Mouse (Mus musculus): ENCODE data around the gene Cers2. TPM values are rescaled to one million over a fixed set of nuclear protein-coding genes. Genes with fewer than 3 reads are reported as not detected.

Gene Cers2
- total and polyA plus RNA-seq, 3 experiments: 134 to 357 (median 307) TPM

- no peaks in the 10 kb centered on the region for H3K9me3 ChIP-seq (replicated peaks; ENCODE audit: insufficient read depth, low read length)
- DNase-seq (ENCODE audit: low read depth, low spot score): no peak
- no peak overlapping the region for H3K9ac ChIP-seq (ENCODE audit: control insufficient read depth, low read depth, low read length, poor library complexity, severe bottlenecking)
- peak; percentile 79 for TF ChIP-seq ZNF384 (IDR thresholded peaks at IDR 0.05; ENCODE audit: low read depth, low read length)
- TF ChIP-seq MAZ (IDR thresholded peaks at IDR 0.05; ENCODE audit: low read depth, low read length): no peak
- H3K36me3 ChIP-seq (ENCODE audit: control insufficient read depth in 1 of 2, insufficient read depth in 2 of 2, low read length in 2 of 2): peaks cover 26 to 87% of the 10 kb centered on the region in 2 experiments
- H3K4me1 ChIP-seq (ENCODE audit: control insufficient read depth in 1 of 2, insufficient read depth in 2 of 2, low read length in 2 of 2): peaks cover 9 to 18% of the 10 kb centered on the region in 2 experiments
- no peaks in the 10 kb centered on the region for H3K79me2 ChIP-seq (ENCODE audit: control insufficient read depth, insufficient read depth, low read length, poor library complexity)
- no peak overlapping the region for H3K4me3 ChIP-seq (ENCODE audit: control insufficient read depth in 1 of 2, insufficient read depth in 1 of 2, low read depth in 2 of 2, low read length in 2 of 2)
- H3K27ac ChIP-seq (ENCODE audit: control insufficient read depth, low read depth, low read length): no peak overlapping the region
- no peaks in the 10 kb centered on the region for H3K27me3 ChIP-seq (ENCODE audit: control insufficient read depth in 1 of 2, insufficient read depth in 2 of 2, low read length in 2 of 2)
Observed at GRCm38 (mm10) chr3:95331528-95331927, 16.9 kb downstream of the Cers2 start.

GRCm38 (mm10) chr3:95337345-95337744 lies 22.8 kb downstream of the Cers2 start:
- H3K36me3 ChIP-seq (ENCODE audit: control insufficient read depth in 1 of 2, insufficient read depth in 2 of 2, low read length in 2 of 2): peaks cover 0 to 89% of the 10 kb centered on the region in 2 experiments; a peak in 2 of 4 replicates
- no peak overlapping the region for H3K27ac ChIP-seq (ENCODE audit: control insufficient read depth, low read depth, low read length)
- no peak for DNase-seq (ENCODE audit: low read depth, low spot score)
- no peaks in the 10 kb centered on the region for H3K27me3 ChIP-seq (ENCODE audit: control insufficient read depth in 1 of 2, insufficient read depth in 2 of 2, low read length in 2 of 2)
- H3K79me2 ChIP-seq (ENCODE audit: control insufficient read depth, insufficient read depth, low read length, poor library complexity): no peaks in the 10 kb centered on the region
- H3K9ac ChIP-seq (ENCODE audit: control insufficient read depth, low read depth, low read length, poor library complexity, severe bottlenecking): no peak overlapping the region
- H3K4me3 ChIP-seq (ENCODE audit: control insufficient read depth in 1 of 2, insufficient read depth in 1 of 2, low read depth in 2 of 2, low read length in 2 of 2): no peak overlapping the region
- H3K4me1 ChIP-seq (ENCODE audit: control insufficient read depth in 1 of 2, insufficient read depth in 2 of 2, low read length in 2 of 2): no peaks in the 10 kb centered on the region
- no peaks in the 10 kb centered on the region for H3K9me3 ChIP-seq (replicated peaks; ENCODE audit: insufficient read depth, low read length)
- peak in 1 of 2 experiments; percentile 33; a peak in 1 of 4 replicates for TF ChIP-seq POLR2A (IDR thresholded peaks at IDR 0.05; ENCODE audit: control insufficient read depth in 1 of 2, insufficient read depth in 1 of 2, low read depth in 1 of 2, low read length in 2 of 2, poor library complexity in 1 of 2)
- peak; percentile 48; the same call in 1 of the 2 replicates for TF ChIP-seq POLR2AphosphoS2 (IDR thresholded peaks at IDR 0.05; ENCODE audit: low read length)
- TF ChIP-seq MAFK (IDR thresholded peaks at IDR 0.05; ENCODE audit: borderline replicate concordance, low read depth, low read length): no peak
- TF ChIP-seq CTCF (IDR thresholded peaks at IDR 0.05 in 2 of 3, conservative IDR thresholded peaks at IDR 0.05 in 1 of 3; ENCODE audit: control insufficient read depth in 1 of 3, insufficient read depth in 1 of 3, low read depth in 2 of 3, low read length in 3 of 3, poor library complexity in 1 of 3, severe bottlenecking in 1 of 3): no peak

- Histone ChIP-seq H3K4me1 (ENCODE audit: control insufficient read depth in 1 of 2, insufficient read depth in 2 of 2, low read length in 2 of 2) (no peaks in the 10 kb centered on the region), H3K9ac (ENCODE audit: control insufficient read depth, low read depth, low read length, poor library complexity, severe bottlenecking) (no peak overlapping the region), H3K36me3 (ENCODE audit: control insufficient read depth in 1 of 2, insufficient read depth in 2 of 2, low read length in 2 of 2) (peaks cover 0 to 90% of the 10 kb centered on the region in 2 experiments; a peak in 2 of 4 replicates), H3K27ac (ENCODE audit: control insufficient read depth, low read depth, low read length) (no peak overlapping the region), H3K79me2 (ENCODE audit: control insufficient read depth, insufficient read depth, low read length, poor library complexity) (no peaks in the 10 kb centered on the region), H3K4me3 (ENCODE audit: control insufficient read depth in 1 of 2, insufficient read depth in 1 of 2, low read depth in 2 of 2, low read length in 2 of 2) (no peak overlapping the region), H3K9me3 (replicated peaks; ENCODE audit: insufficient read depth, low read length) (no peaks in the 10 kb centered on the region), H3K27me3 (ENCODE audit: control insufficient read depth in 1 of 2, insufficient read depth in 2 of 2, low read length in 2 of 2) (no peaks in the 10 kb centered on the region)
- no peak for DNase-seq (ENCODE audit: low read depth, low spot score)
- TF ChIP-seq CHD1 (IDR thresholded peaks at IDR 0.05; ENCODE audit: low read depth, low read length): no peak
- TF ChIP-seq UBTF (IDR thresholded peaks at IDR 0.05; ENCODE audit: borderline replicate concordance, insufficient read depth, low read depth, low read length): no peak
- no peak for TF ChIP-seq NRF1 (IDR thresholded peaks at IDR 0.05; ENCODE audit: insufficient read depth, low read depth, low read length, poor library complexity, severe bottlenecking)
- TF ChIP-seq SIN3A (IDR thresholded peaks at IDR 0.05; ENCODE audit: low read length): no peak
- no peak for TF ChIP-seq POLR2A (IDR thresholded peaks at IDR 0.05; ENCODE audit: control insufficient read depth in 1 of 2, insufficient read depth in 1 of 2, low read depth in 1 of 2, low read length in 2 of 2, poor library complexity in 1 of 2)
- no peak for TF ChIP-seq ETS1 (IDR thresholded peaks at IDR 0.05; ENCODE audit: low read depth, low read length)
- TF ChIP-seq MYB (IDR thresholded peaks at IDR 0.05; ENCODE audit: low read depth, low read length): no peak
- no peak for TF ChIP-seq TCF12 (IDR thresholded peaks at IDR 0.05; ENCODE audit: low read depth, low read length)
- TF ChIP-seq BHLHE40 (IDR thresholded peaks at IDR 0.05; ENCODE audit: borderline replicate concordance, low read depth, low read length): no peak
- no peak for TF ChIP-seq EP300 (IDR thresholded peaks at IDR 0.05; ENCODE audit: low read depth in 1 of 2, low read length in 2 of 2)
- no peak for TF ChIP-seq USF1 (IDR thresholded peaks at IDR 0.05; ENCODE audit: low read depth, low read length)
- no peak for TF ChIP-seq E2F4 (IDR thresholded peaks at IDR 0.05; ENCODE audit: borderline replicate concordance, low read depth, low read length)
- no peak for TF ChIP-seq RAD21 (IDR thresholded peaks at IDR 0.05; ENCODE audit: low read depth, low read length)
- no peak for TF ChIP-seq ZNF384 (IDR thresholded peaks at IDR 0.05; ENCODE audit: low read depth, low read length)
- no peak for TF ChIP-seq CHD2 (IDR thresholded peaks at IDR 0.05; ENCODE audit: low read length)
- TF ChIP-seq TAL1 (IDR thresholded peaks at IDR 0.05; ENCODE audit: low read length): no peak
- TF ChIP-seq MAFK (IDR thresholded peaks at IDR 0.05; ENCODE audit: borderline replicate concordance, low read depth, low read length): no peak
- TF ChIP-seq SMC3 (IDR thresholded peaks at IDR 0.05; ENCODE audit: low read depth, low read length): no peak
Observed at GRCm38 (mm10) chr3:95338251-95338650, 23.7 kb downstream of the Cers2 start.
